Mouse (Mus musculus) MEL (cell line): ENCODE data around the gene Mthfd1l. TPM values are rescaled to one million over a fixed set of nuclear protein-coding genes. Genes with fewer than 3 reads are reported as not detected.

ENCODE experiments used
- DNase-seq: peaks from one replicate; pipeline ENCODE4 v3.0.0; 2011; ENCODE audit warnings: low read depth, low spot score
- H3K27ac ChIP-seq: 2 replicates; pipeline ENCODE4 v1.5.1; 2012; ENCODE audit warnings: low read depth, mild to moderate bottlenecking, control low read depth, low read length, moderate library complexity; ENCODE audit not compliant: control insufficient read depth
- H3K27me3 ChIP-seq, 2 experiments: fragments of 150-350 bp in 1 of 2; sonication (generic) in 1 of 2; 2 replicates each; pipeline ENCODE4 v1.6.1; 2012; ENCODE audit warnings: low read length in 2 of 2, mild to moderate bottlenecking in 2 of 2, improper control_type of control experiment in 1 of 2, moderate library complexity in 1 of 2; ENCODE audit not compliant: insufficient read depth in 2 of 2, control insufficient read depth in 1 of 2
- H3K36me3 ChIP-seq, 2 experiments: 2 replicates each; pipeline ENCODE4 v1.6.1; 2012 to 2014; ENCODE audit warnings: low read length in 2 of 2, improper control_type of control experiment in 1 of 2, inconsistent platforms in 1 of 2, mild to moderate bottlenecking in 1 of 2; ENCODE audit not compliant: insufficient read depth in 2 of 2, control insufficient read depth in 1 of 2
- H3K4me1 ChIP-seq, 2 experiments: fragments of 150-350 bp in 1 of 2; sonication (generic) in 1 of 2; 2 replicates each; pipeline ENCODE4 v1.6.1; 2012; ENCODE audit warnings: low read length in 2 of 2, improper control_type of control experiment in 1 of 2, mild to moderate bottlenecking in 1 of 2; ENCODE audit not compliant: insufficient read depth in 2 of 2, control insufficient read depth in 1 of 2
- H3K4me3 ChIP-seq, 2 experiments: fragments of 150-350 bp in 1 of 2; sonication (generic) in 1 of 2; 2 replicates each; pipeline ENCODE4 v1.5.1; 2012; ENCODE audit warnings: low read depth in 2 of 2, low read length in 2 of 2, mild to moderate bottlenecking in 2 of 2, moderate library complexity in 2 of 2, control low read depth in 1 of 2, improper control_type of control experiment in 1 of 2; ENCODE audit not compliant: control insufficient read depth in 1 of 2, insufficient read depth in 1 of 2
- H3K79me2 ChIP-seq: 2 replicates; pipeline ENCODE4 v1.6.1; 2012; ENCODE audit warnings: mild to moderate bottlenecking, low read length, moderate library complexity; ENCODE audit not compliant: control insufficient read depth, poor library complexity, insufficient read depth
- H3K9ac ChIP-seq: 2 replicates; pipeline ENCODE4 v1.6.1; 2012; ENCODE audit warnings: low read depth, mild to moderate bottlenecking, control low read depth, low read length, moderate library complexity; ENCODE audit not compliant: control insufficient read depth, poor library complexity, severe bottlenecking
- H3K9me3 ChIP-seq: fragments of 150-350 bp; sonication (generic); replicated peaks from 2 replicates; pipeline ENCODE4 v1.6.1; 2012; ENCODE audit warnings: mild to moderate bottlenecking, low read length, improper control_type of control experiment, moderate library complexity; ENCODE audit not compliant: insufficient read depth
- CTCF ChIP-seq, 3 experiments: IDR thresholded peaks in 2 of 3; conservative IDR thresholded peaks in 1 of 3; 2 replicates each; pipeline ENCODE4 v1.5.1; 2011 to 2012; ENCODE audit warnings: low read length in 3 of 3, low read depth in 2 of 3, mild to moderate bottlenecking in 2 of 3, improper control_type of control experiment in 1 of 3, inconsistent platforms in 1 of 3, mixed read lengths in 1 of 3, moderate library complexity in 1 of 3; ENCODE audit not compliant: control insufficient read depth in 1 of 3, insufficient read depth in 1 of 3, poor library complexity in 1 of 3, severe bottlenecking in 1 of 3
- E2F4 ChIP-seq: IDR thresholded peaks from 2 replicates; pipeline ENCODE4 v1.6.1; 2011; ENCODE audit warnings: low read depth, low read length, improper control_type of control experiment, borderline replicate concordance
- ELF1 ChIP-seq: IDR thresholded peaks from 2 replicates; pipeline ENCODE4 v1.6.1; 2014; ENCODE audit warnings: low read depth, mild to moderate bottlenecking, inconsistent platforms, low read length, improper control_type of control experiment, moderate library complexity
- ETS1 ChIP-seq: IDR thresholded peaks from 2 replicates; pipeline ENCODE4 v1.6.1; 2012; ENCODE audit warnings: low read depth, mild to moderate bottlenecking, inconsistent platforms, low read length, improper control_type of control experiment, moderate library complexity
- GABPA ChIP-seq: IDR thresholded peaks from 2 replicates; pipeline ENCODE4 v1.6.1; 2012; ENCODE audit warnings: low read depth, mild to moderate bottlenecking, inconsistent platforms, low read length, improper control_type of control experiment, moderate library complexity
- GATA1 ChIP-seq: IDR thresholded peaks from 2 replicates; pipeline ENCODE4 v1.6.1; 2011; ENCODE audit warnings: low read depth, low read length, improper control_type of control experiment
- HCFC1 ChIP-seq: IDR thresholded peaks from 2 replicates; pipeline ENCODE4 v1.6.1; 2012; ENCODE audit warnings: low read depth, mild to moderate bottlenecking, inconsistent platforms, low read length, improper control_type of control experiment, moderate library complexity
- JUND ChIP-seq: IDR thresholded peaks from 2 replicates; pipeline ENCODE4 v1.6.1; 2011; ENCODE audit warnings: low read depth, mild to moderate bottlenecking, improper control_type of control experiment, low read length
- KAT2A ChIP-seq: conservative IDR thresholded peaks from 2 replicates; pipeline ENCODE4 v1.6.1; 2012; ENCODE audit warnings: low read depth, low read length, improper control_type of control experiment, inconsistent platforms
- MAFK ChIP-seq: IDR thresholded peaks from 2 replicates; pipeline ENCODE4 v1.6.1; 2011; ENCODE audit warnings: low read depth, mild to moderate bottlenecking, low read length, improper control_type of control experiment, borderline replicate concordance
- MAZ ChIP-seq: IDR thresholded peaks from 2 replicates; pipeline ENCODE4 v1.6.1; 2012; ENCODE audit warnings: low read depth, mild to moderate bottlenecking, inconsistent platforms, low read length, improper control_type of control experiment
- MEF2A ChIP-seq: IDR thresholded peaks from 2 replicates; pipeline ENCODE4 v1.6.1; 2014; ENCODE audit warnings: low read depth, mild to moderate bottlenecking, inconsistent platforms, low read length, improper control_type of control experiment; ENCODE audit not compliant: poor library complexity, insufficient replicate concordance, severe bottlenecking; ENCODE audit errors: extremely low read depth
- MYB ChIP-seq: IDR thresholded peaks from 2 replicates; pipeline ENCODE4 v1.6.1; 2011; ENCODE audit warnings: mild to moderate bottlenecking, low read depth, low read length, improper control_type of control experiment
- POLR2AphosphoS2 ChIP-seq: IDR thresholded peaks from 2 replicates; pipeline ENCODE4 v1.6.1; 2011; ENCODE audit warnings: low read length, improper control_type of control experiment
- POLR2AphosphoS5 ChIP-seq: IDR thresholded peaks from 2 replicates; pipeline ENCODE4 v1.6.1; 2012; ENCODE audit warnings: low read depth, borderline replicate concordance, mild to moderate bottlenecking, inconsistent platforms, low read length, moderate library complexity, mixed read lengths
- SMC3 ChIP-seq: IDR thresholded peaks from 2 replicates; pipeline ENCODE4 v1.6.1; 2011; ENCODE audit warnings: low read depth, low read length, improper control_type of control experiment
- USF1 ChIP-seq: IDR thresholded peaks from 2 replicates; pipeline ENCODE4 v1.6.1; 2014; ENCODE audit warnings: low read depth, mild to moderate bottlenecking, inconsistent platforms, low read length, improper control_type of control experiment, moderate library complexity
- USF2 ChIP-seq, 2 experiments: IDR thresholded peaks; 2 replicates each; pipeline ENCODE4 v1.6.1; 2011 to 2012; ENCODE audit warnings: improper control_type of control experiment in 2 of 2, low read length in 2 of 2, borderline replicate concordance in 1 of 2, inconsistent platforms in 1 of 2, low read depth in 1 of 2, mild to moderate bottlenecking in 1 of 2; ENCODE audit not compliant: insufficient read depth in 1 of 2
- ZC3H11A ChIP-seq: IDR thresholded peaks from 2 replicates; pipeline ENCODE4 v1.6.1; 2012; ENCODE audit warnings: low read depth, mild to moderate bottlenecking, inconsistent platforms, low read length, improper control_type of control experiment
- ZMIZ1 ChIP-seq: IDR thresholded peaks from 2 replicates; pipeline ENCODE4 v1.6.1; 2012; ENCODE audit warnings: low read depth, mild to moderate bottlenecking, inconsistent platforms, low read length, improper control_type of control experiment, moderate library complexity
- ZNF384 ChIP-seq: IDR thresholded peaks from 2 replicates; pipeline ENCODE4 v1.6.1; 2012; ENCODE audit warnings: low read depth, mild to moderate bottlenecking, inconsistent platforms, low read length, improper control_type of control experiment
- polyA plus RNA-seq, 2 experiments: library from polyadenylated mRNA; stranded (reverse) in 1 of 2; unstranded in 1 of 2; fragments of >175 nt in 1 of 2; fragments of >200 nt in 1 of 2; gene quantifications; 2 replicates each; pipeline versions ENCODE4 v1.2.1 to v1.2.4; 2012; ENCODE audit warnings: low replicate concordance in 2 of 2, low read depth in 1 of 2; ENCODE audit not compliant: insufficient read length in 2 of 2, insufficient read depth in 1 of 2, missing spikeins in 1 of 2
- total RNA-seq: library from RNA; depleted of rRNA; stranded (reverse); fragments of 300-350 nt; gene quantifications from 2 replicates; pipeline ENCODE4 v1.2.3, GENCODE M21; 2012

Mthfd1l gene
- total and polyA plus RNA-seq, 3 experiments: 43.1 to 1,097 (median 83.0) TPM

DNA sequence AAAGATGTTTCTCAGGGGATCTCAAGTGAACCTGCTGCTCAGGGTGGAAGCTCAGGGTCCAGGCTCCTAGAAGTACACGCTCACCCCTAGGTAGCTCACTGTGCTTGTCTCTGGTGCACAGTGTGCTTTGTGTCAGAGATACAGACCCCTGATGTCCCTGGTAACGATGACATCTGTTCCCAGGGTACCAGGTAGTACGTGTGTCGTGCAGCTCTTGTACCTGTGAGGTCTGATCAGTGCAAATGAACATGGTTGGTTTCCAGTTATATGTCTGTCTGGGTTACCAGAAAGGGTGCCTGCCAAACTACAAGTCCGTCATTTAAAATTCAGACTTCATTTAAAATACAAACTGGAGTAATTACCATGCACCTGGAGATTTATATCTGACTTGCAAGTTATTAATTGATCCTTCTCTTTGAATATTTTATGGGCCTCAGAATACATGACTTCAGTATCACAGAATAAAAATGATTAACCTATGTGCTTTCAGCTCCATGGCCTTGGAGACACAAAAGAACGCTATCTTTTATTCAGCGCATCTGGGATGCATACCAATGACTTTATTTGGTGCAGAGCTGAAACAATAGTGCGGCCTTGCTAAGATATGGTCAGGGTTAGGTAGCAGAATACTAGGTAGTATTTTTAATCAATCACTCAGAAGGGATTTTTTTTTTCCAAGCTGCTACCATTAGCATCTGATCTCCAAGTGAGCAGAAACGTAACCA is 121.3 kb downstream of the Mthfd1l start:
- TF ChIP-seq ZC3H11A (no peak), ZMIZ1 (no peak), MEF2A (no peak)
- TF ChIP-seq, all 39 proteins: peak for 0
- H3K4me3 ChIP-seq: no peak overlapping the region
- no peaks in the 10 kb centered on the region for H3K4me1 ChIP-seq
- no peaks in the 10 kb centered on the region for H3K9me3 ChIP-seq
- DNase-seq: no peak
- H3K27ac ChIP-seq: no peak overlapping the region
- H3K36me3 ChIP-seq: peaks cover 0 to 21% of the 10 kb centered on the region in 2 experiments; a peak in 2 of 4 replicates
- H3K27me3 ChIP-seq: no peaks in the 10 kb centered on the region
- no peak overlapping the region for H3K9ac ChIP-seq
- no peaks in the 10 kb centered on the region for H3K79me2 ChIP-seq

DNA sequence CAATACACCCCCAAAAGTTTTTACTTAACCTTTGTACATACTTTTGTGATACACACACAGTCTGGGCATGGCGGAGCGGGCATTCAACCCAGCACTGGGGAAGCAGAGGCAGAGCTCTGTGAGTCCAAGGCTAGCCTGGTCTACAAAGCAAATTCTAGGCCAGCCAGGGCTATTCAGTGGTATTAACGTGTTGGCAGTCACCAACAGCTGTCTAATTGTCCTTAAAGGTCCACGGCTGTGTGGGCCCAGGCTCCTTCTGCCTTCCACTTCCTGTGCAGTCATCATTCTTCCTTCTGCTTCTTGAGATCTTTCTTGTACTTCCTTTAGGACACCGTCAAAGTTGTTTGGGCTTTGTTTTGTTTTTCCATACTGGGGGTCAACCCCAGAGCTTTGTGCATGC is 123.2 kb downstream of the Mthfd1l start:
- Histone ChIP-seq H3K9me3 (no peaks in the 10 kb centered on the region), H3K27me3 (no peaks in the 10 kb centered on the region), H3K9ac (no peak overlapping the region), H3K4me3 (no peak overlapping the region), H3K4me1 (no peaks in the 10 kb centered on the region), H3K36me3 (peaks cover 0 to 19% of the 10 kb centered on the region in 2 experiments; a peak in 2 of 4 replicates), H3K27ac (no peak overlapping the region), H3K79me2 (no peaks in the 10 kb centered on the region)
- TF ChIP-seq GABPA: no peak
- TF ChIP-seq POLR2AphosphoS5: no peak
- no peak for TF ChIP-seq ELF1
- TF ChIP-seq ZNF384: no peak
- no peak for TF ChIP-seq MAFK
- no peak for TF ChIP-seq ETS1
- no peak for TF ChIP-seq GATA1
- no peak for TF ChIP-seq JUND
- DNase-seq: no peak

DNA sequence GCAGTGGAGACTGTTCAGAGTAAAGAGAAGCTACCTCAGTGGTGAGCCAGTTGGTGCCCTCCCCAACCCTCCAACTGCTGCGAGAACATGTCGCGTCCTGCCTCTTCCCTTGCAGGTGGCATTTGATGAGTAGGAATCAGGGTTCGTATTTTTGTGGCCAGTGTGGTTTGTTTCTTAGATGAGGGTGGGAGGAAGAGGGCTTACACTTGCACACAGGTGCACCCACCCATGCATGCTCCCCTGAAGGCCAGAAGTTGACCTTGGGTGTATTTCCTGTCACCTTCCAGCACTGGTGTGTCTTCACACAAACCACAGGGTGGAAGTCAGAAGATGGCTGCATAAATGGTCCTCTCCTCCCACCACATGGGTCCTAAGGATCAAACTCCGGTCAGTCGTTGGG is 127.1 kb downstream of the Mthfd1l start:
- TF ChIP-seq KAT2A (no peak), USF2 (IDR thresholded peaks at IDR 0.05; ENCODE audit: borderline replicate concordance in 1 of 2, insufficient read depth in 1 of 2, low read depth in 1 of 2, low read length in 2 of 2) (no peak), USF1 (no peak), HCFC1 (no peak), SMC3 (no peak), ZMIZ1 (no peak), POLR2AphosphoS2 (no peak), CTCF (IDR thresholded peaks at IDR 0.05 in 2 of 3, conservative IDR thresholded peaks at IDR 0.05 in 1 of 3; ENCODE audit: control insufficient read depth in 1 of 3, insufficient read depth in 1 of 3, low read depth in 2 of 3, low read length in 3 of 3, poor library complexity in 1 of 3, severe bottlenecking in 1 of 3) (no peak), MYB (no peak), MAZ (no peak), E2F4 (no peak), JUND (no peak)
- TF ChIP-seq, all 39 proteins: peak for 0
- no peak overlapping the region for H3K4me3 ChIP-seq
- no peaks in the 10 kb centered on the region for H3K4me1 ChIP-seq
- H3K27me3 ChIP-seq: no peaks in the 10 kb centered on the region
- H3K9ac ChIP-seq: no peak overlapping the region
- peaks cover 0 to 13% of the 10 kb centered on the region in 2 experiments; a peak in 2 of 4 replicates for H3K36me3 ChIP-seq
- DNase-seq: no peak
- no peak overlapping the region for H3K27ac ChIP-seq
- H3K79me2 ChIP-seq: no peaks in the 10 kb centered on the region
- H3K9me3 ChIP-seq: no peaks in the 10 kb centered on the region
